Mouse (Mus musculus) hindlimb bud, embryonic 11.5 days (tissue): ENCODE data around the gene Zscan2.
A peak's percentile ranks its signal among the peaks of the same experiment; 100 is the strongest.
"Not testable (repeated sequence)": the region's sequence is repeated elsewhere in the genome, so short reads cannot be mapped to it uniquely, and the experiment has no call there.

ENCODE experiments used
- DNase-seq: peaks from one replicate; pipeline ENCODE4 v3.0.0-alpha.2; 2012; ENCODE audit warnings: low read depth, low spot score; ENCODE audit errors: extremely low spot score

Zscan2 gene

DNA sequence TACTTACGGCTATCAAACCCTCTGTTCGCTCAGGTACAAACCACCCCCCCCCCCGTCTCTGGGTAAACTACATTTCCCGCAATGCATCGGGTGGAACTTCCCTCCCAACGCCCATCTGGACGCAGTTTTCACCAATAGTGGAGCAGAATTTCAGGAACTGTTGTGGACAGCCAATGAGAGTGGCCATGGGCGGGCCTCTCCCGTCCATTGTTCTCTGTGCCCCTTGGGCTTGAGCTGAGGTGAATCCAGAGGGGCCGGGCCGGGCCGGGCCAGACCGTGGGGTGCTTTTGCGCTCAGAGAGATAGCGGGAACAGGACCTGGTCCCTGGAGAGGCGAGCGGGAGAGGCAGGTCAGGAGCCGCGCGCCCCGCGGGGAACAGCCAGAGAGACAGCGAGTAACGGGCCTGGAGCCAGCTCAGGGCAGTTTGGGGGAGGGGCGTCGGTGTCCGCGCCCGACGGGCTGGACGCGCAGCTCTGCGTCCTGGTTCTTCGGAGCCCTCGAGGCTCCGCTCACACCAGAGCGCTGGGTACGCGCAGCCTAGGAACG is at the start of gene Zscan2:
Gene Zscan2, plus strand, starts transcription at position 192 of the 546 bp plus-strand sequence.
- peak; percentile 93 for DNase-seq

DNA sequence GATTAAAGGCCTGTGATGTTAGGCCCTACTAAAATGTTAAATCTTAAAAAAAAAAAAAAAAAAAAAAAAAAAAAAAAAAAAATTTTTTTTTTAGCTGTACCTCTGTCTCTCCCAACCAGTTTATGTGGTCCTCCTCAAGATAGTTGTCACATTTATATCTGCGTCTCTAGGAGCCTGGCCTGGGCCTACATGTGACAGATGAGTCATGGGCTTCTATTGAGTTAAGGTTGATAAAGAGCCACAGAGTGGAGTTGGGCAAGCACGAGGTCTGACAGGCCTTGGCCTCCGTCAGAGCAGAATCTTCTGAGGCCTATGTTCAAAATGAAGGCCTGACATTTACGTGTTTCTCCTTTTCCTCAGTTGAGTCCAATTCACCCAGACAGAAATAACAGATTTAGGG is 47.3 kb upstream of the Zscan2 start:
- no peak for DNase-seq

DNA sequence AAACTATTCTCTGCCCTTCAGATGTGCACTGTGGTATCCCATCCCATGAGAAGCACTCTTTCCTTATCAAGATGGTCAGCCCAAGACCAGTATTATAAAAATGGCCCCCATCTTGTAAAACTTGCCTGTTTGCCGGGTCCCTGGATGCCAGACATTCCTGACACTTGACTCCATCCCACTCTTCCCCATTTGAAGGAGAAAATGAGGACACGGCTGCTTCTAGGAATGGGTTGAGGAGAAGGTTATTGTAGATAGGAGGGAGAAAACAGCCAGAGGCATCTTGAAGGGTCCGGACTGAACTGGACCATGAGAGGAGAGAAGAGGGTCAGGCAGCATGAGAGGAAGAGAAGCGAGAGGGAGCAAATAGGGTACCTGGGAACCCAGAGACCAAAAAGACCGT is 44.1 kb upstream of the Zscan2 start:
- DNase-seq: no peak

DNA sequence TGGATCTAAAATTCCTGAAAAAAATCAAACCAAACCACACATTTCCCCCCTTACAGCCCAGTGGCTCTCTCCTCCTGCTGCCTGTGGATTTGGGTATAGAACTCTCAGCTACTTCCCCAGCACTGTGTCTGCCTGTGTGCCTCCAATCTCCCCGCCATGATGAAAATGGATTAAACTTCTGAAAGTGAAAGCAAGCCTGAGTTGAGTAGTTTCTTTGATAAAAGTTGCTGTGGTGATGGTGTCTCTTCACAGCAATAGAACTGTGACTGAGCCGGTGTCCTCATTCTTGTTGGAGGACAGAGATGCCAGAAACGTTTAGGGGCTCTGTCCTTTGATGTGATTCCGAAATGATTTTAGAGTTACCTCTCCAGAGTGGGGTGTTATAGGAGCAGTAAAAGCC is 39.9 kb upstream of the Zscan2 start:
- DNase-seq: no peak

DNA sequence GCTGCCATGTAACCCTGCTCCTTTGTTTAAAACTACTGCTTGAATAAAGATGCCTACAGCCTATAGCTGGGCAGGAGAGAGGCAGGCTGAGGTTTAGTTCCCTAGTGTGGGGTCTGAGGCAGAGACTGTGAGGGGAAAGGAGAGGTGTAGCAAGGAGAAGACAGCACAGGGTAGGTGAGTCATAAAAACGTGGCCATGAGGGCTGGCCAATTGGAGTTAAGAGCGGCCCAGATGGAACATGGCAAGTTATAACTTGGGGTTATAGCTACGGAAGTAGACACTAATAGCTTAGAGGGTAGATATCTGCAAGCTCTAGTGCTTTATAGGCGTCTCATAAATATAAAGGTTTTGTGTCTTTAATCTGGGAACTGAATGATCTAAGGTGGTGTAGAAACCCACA is 37.5 kb upstream of the Zscan2 start:
- no peak for DNase-seq

DNA sequence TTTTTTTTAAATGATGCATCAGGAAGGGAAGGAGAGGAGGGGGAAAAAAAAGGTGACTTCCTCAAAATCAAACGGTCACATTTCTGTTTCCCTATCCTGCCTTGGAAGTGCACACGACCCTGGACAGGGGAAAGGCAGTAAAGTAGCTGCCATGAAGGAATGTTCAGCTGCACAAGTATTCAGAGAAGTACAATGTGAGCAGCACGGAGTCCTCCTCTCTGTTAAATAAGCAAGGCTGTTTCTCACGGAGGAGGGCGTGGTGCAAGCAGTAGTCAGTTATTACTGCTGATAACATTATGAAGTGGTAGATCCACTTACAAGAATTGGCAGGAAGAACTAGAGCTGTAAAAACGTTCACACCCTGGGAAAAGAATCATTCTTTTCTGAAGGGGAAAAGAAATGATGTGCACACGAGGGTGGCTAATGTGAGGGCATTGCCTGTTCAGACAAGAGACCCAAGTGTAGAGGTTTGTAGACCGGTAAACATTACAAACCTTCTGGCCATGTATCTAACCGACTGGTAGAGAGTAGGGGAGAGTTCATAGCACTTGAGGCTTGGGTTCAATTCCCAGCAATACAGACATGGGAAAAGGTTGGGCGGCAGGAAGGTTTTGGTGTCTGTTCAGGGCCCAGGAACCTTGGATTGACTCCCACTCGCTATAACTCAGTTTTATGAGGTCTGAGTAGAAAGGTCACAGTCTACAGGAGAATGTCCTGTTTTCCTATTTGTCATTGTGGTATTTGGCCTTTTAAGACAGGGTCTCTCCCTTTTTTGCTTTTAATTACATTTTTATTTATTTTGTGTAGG is 36.6 kb upstream of the Zscan2 start:
- no peak for DNase-seq

DNA sequence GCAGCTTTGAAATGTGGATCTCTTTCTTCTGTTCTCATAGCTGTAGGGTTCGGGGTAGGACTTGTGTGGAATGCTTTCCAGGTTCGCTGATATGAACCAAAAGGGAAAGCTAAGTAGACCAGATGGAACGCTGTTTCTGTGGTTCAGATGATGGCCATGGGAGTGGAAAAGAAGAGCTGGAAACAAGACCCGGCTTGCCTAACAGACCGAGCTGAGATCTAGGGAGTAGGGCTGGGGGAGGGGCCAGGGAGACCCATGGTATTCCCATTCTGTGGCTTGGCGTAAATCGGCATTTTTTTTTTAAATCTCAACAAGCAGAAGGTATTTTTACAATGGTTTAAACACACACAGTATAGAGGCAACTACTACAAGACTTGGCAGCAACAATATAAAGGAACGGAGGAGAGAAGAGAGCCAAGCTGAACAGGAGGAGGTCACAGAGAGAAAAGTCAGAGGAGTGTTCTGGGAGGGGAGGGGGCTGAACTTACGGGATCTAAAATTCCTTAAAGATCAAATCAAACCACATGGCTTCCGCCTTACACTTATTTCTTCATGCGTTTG is 34.8 kb upstream of the Zscan2 start, which contains the start of gene Iqgap1:
Gene Iqgap1, minus strand, starts transcription at position 132 of the 561 bp plus-strand sequence.
- DNase-seq: no peak

DNA sequence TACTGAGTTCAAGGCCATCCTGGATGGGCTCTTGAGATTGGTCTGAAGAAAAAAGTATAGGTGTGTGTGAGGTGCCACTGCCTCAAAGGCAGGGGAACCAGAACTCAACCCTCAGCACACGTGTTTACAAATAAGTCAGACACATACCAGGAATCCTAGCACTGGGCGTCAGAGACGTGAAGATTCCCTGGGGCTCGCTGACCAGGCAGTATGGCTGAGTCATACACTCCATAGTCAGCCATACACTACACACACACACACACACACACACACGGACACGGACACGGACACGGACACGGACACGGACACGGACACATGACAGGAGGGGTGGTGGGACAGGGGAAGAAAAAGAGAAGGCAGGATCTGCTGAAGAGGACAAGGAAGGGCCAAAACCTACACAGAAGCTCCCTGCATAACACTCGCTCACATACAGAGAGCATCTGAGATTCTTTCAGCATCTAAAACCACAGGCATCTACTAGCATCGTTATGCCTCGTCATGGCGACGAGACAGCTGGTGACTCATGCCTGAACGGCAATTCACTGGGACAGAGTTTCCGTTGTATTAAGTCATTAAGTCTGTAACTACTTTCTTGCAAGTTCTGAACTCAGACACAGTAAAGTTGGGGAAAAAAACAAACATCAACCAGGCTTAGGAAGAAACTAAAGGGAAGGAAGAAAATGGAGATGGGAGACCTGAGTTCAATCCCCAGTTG is 32.4 kb upstream of the Zscan2 start:
- DNase-seq: no peak

DNA sequence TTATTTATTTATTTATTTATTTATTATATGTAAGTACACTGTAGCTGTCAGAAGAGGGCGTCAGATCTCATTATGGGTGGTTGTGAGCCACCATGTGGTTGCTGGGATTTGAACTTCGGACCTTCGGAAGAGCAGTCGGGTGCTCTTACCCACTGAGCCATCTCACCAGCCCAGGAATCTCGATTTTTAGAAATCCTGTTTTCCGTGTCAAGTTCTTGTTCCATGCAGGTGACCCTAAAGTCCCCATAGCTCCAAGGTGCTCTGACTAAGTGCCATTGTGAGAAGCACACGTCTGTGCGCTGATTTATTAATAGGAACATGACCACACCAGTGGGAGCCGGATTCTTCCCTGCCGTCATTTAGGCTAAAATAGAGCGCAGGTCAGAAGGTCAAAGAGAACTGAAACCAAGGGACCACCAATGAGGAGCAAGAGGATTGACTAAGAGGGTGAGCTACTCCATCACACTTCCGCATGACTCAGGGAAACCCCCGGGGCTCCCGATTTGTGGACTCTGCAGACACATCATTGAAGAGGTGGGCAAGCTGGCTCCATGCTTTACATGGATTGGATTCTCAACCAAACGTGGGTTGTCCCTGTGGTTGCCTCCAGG is 30.4 kb upstream of the Zscan2 start:
- no peak for DNase-seq

DNA sequence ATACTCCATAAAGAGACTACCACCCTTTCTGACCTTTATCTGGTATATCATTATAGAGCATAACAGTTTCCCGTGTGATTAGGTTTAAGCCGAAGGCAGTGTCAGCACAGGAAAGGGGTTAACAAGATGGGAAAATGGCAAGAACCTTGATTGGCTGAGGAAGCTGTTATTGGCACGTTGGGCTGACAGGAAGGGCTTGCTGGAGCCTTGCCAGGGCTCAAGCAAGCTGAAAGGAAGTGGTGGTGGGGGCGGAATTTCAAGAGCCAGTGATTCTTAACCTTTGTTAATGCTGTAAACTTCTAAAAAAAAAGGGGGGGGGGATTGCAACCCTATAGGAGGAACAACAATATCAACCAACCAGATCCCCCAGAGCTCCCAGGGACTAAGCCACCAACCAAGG is 28.5 kb upstream of the Zscan2 start:
- DNase-seq: no peak

DNA sequence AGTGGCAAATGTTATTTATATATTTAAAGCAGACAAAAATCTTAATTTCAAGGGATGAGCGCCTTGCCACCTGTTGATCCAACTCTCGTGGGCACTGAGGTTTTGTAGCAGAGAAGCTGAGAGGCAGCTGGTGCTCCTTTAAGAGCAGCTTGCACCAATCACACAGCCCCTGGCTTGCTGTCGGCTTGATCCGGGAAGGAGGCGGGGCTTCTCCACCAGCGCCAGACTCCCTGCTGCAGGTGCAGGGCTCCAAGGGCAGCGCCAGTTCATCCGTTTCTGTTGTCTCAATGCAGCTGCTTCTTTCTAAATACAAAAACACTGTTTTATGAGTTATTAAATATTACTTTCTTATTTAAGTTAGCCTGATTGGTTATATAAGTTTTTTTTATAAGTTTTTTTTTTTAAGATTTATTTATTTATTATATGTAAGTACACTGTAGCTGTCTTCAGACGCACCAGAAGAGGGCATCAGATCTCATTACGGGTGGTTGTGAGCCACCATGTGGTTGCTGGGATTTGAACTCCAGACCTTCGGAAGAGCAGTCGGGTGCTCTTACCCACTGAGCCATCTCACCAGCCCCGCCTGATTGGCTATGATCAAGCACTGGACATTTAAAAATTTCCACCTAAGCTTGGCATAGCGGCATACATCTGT is 27.6 kb upstream of the Zscan2 start:
- not testable (repeated sequence) for DNase-seq

DNA sequence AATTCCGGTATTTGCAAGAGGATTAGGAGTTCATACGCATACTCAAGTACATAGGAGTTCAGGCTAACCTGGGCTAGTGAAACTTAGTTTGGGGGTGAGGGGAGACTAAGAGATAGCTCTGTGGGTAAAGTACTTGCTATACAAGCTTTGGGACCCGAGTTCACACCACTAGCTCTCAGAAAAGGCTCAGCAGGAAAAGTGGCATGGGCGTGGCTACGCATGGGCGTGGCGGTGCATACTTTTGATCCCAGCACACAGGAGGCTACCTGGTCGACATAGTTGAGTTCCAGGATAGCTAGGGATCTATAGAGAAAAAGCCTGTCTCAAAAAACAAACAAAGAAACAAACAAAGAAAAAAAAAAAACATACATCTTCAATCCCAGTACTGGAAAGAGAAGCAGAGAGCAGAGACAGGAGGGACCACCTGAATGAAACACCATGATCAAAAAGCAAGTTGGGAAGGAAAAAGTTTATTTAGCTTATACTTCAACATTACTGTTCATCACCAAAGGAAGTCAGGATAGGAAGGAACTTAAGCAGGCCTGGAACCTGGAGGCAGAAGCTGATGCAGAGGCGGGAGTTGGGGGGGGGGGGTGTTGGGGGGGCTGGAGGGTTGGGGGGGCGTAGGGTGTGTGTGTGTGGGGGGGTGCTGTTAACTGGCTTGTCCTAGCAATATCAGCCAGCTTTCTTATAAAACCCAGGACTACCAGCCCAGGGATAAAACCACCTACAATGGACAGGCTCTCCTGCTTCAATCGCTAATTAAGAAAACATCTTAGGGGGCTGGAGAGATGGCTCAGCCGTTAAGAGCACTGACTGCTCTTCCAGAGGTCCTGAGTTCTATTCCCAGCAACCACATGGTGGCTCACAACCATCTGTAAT is 26.8 kb upstream of the Zscan2 start:
- no peak for DNase-seq

DNA sequence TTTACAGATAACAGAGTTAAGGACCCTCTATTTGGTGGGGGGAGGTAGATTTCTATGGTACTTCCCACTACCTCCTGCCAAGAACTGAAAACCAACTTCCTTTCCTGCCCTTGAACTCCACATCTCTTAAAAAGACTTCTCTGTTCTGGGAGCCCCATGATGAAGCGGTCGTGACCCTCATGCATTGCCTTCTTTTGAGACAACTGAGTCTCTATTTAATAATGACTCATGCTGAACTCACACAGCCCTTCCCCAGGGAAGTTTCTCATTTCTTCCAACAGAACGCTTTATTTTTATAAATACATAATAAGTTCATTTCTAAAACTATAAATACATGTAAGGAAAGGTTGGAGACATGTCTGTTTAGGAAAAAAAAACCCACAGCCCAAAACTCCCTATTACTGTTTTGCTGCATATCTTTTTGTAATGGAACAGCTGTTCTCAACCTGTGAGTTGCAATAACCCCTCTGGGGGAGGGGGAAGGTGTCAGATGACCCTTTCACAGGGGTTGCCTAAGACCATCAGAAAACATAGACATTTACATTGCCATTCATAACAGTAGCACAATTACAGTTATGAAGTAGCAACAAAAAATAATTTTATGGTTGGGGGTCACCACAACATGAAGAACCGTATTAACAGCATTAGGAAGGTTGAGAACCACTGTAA is 24.6 kb upstream of the Zscan2 start:
- DNase-seq: no peak

DNA sequence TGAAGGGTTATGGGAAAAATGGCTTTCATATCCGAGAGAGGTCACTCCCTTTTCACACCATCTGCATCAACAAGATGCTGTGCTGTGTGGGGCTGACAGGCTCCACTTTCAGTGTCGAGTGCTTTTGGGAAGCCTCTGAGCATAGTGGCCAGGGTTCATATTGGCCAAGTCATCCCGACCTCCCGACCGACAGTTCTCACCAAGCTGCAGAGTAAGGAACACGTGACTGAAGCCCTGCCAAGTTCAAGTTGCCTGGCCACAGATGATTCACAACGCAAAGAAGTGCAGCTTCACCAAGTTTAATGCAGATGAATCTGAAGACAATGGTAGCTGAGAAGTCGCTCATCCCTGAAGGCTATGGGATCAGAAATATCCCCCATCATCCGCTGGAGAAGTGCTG is 23.0 kb upstream of the Zscan2 start:
- no peak for DNase-seq

DNA sequence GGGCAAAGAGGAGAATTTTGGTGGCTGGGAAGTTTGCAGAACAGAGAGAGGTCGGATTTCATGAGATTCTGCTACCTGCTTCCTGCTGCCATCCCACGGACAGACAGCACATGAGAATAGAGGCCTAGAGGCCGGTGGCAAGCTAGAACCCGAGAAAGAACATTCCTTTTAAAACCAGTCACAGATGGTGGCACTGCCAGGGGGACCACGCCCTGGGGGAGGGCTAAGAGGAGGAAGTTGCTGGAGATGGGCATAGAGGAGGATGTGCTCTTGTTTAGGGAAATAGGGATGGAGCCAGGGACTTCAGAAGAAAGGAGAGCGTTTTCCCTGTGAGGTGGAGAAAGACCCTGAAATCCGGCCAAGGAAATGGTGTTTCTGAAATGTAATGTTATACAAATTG is 22.5 kb upstream of the Zscan2 start:
- DNase-seq: no peak

DNA sequence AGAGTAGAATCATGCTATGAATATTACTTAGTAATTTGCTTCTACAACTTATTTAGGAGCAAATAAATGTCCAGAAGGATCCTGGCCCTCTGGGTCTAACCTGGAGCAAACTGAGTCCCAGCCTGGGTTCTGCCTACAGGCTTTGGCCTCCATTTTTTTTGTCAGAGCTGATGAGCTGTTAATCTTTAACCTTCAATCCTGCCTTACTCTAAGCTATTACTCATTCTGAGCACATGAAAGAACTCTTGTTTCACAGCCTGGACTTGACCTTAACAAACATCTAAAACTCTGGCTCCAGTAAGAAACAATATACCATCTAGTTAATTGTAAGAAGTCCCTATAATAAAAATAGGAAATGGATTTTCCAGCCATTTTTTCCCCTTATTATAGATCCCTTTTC is 21.0 kb upstream of the Zscan2 start:
- no peak for DNase-seq

DNA sequence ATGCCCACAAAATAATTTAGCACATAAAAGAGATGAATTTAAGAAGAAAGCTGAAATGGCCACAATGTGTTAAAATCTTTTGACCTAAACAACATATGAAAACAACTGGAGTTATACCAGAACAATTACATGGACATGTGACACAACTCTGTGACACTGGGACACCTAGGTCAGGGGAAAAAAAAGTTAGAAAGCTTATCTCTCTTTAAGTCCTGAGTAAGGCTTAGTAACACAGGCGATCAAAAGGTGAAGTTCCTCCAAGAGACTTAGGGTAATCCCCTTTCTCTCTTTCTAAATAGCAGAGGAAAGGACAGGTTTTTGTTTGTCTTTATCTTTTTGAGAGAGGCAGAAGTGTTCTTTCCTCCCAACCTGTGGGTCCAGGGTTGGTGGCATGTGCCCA is 20.5 kb upstream of the Zscan2 start:
- DNase-seq: no peak

DNA sequence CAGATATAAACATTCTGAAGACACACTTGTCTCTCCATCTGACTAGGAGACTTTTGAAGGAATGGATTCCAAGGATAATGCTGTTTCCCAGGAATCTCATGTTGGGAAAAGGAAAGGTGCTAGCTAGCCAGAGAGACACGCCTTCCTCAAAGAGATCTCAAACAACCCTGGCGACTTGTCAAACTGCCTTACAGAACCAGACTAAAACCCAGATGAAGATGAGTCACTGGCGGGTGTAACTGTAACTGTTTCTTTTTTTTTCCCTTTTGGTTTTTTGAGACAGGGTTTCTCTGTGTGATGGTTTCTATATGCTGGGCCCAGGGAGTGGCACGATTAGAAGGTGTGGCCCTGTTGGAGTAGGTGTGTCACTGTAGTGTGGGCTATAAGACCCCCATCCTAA is 19.8 kb upstream of the Zscan2 start:
- DNase-seq: no peak

DNA sequence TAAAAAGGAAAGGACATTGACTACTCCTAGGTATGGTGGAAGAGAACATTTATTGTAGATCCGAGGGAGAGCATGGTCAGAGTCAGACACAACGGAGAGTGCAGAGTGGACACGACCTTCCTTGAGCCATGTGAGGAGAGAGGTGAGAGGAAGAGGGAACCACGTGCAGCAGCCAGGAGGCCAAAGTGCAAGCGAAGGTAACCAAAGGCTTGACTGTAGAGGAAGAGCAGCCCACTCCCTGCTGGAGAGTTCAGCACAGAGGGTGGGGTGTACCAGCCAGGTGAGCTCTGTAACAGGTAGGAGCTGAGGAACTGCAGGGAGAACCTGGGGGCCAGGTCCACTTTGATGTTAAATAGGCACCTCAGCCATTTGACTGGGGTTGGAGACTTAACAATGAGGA is 18.6 kb upstream of the Zscan2 start:
- no peak for DNase-seq
